Mouse (Mus musculus) forebrain, embryonic 15.5 days (tissue): ENCODE measurements at regions not wholly inside any gene's neighbourhood (a gene's known extent, or its start where the extent isn't known, plus 50 kb on each side); places are given as distances from the start of the nearest gene placed in this dataset.
A peak's percentile ranks its signal among the peaks of the same experiment; 100 is the strongest.

ENCODE experiments used
- ATAC-seq: fragments of 200-750 bp; cut with Nextera tagmentation; replicated peaks from 2 replicates; pipeline ENCODE4 v1.8.0; 2017; ENCODE audit warnings: mild to moderate bottlenecking, moderate TSS enrichment, moderate library complexity
- H3K27ac ChIP-seq: fragments of 300-500 bp; sonication (generic); replicated peaks from 2 replicates; pipeline ENCODE4 v1.5.1; 2015; ENCODE audit warnings: mild to moderate bottlenecking, inconsistent platforms
- H3K27me3 ChIP-seq: fragments of 300-500 bp; sonication (generic); 2 replicates; pipeline ENCODE4 v1.6.1; 2015; ENCODE audit warnings: inconsistent platforms
- H3K36me3 ChIP-seq: fragments of 300-500 bp; sonication (generic); 2 replicates; pipeline ENCODE4 v1.6.1; 2015; ENCODE audit warnings: mild to moderate bottlenecking, inconsistent platforms
- H3K4me1 ChIP-seq: fragments of 300-500 bp; sonication (generic); 2 replicates; pipeline ENCODE4 v1.6.1; 2015; ENCODE audit warnings: inconsistent platforms
- H3K4me2 ChIP-seq: fragments of 300-500 bp; sonication (generic); replicated peaks from 2 replicates; pipeline ENCODE4 v1.6.1; 2015; ENCODE audit warnings: mild to moderate bottlenecking, inconsistent platforms
- H3K4me3 ChIP-seq: fragments of 300-500 bp; sonication (generic); 2 replicates; pipeline ENCODE4 v1.5.1; 2015; ENCODE audit warnings: mild to moderate bottlenecking, inconsistent platforms
- H3K9ac ChIP-seq: fragments of 300-500 bp; sonication (generic); replicated peaks from 2 replicates; pipeline ENCODE4 v1.6.1; 2015; ENCODE audit warnings: mild to moderate bottlenecking, inconsistent platforms
- H3K9me3 ChIP-seq: fragments of 300-500 bp; sonication (generic); 2 replicates; pipeline ENCODE4 v1.6.1; 2016; ENCODE audit warnings: inconsistent platforms
- WGBS: fragments of 180-500 bp; shearing (Covaris S2); methylation state at CpG from one replicate; pipeline ENCODE4 v1.1.7; 2015; ENCODE audit warnings: mixed read lengths; 5-methylcytosine and 5-hydroxymethylcytosine counted together

GRCm38 (mm10) chr6:91573487-91573886, 57.8 kb downstream of the Lsm3 start:
- no peak overlapping the region for H3K4me2 ChIP-seq
- ATAC-seq: no peak
- 89% methylated on average over 8 of the region's 8 CpGs for WGBS
- peaks cover 3% of the 10 kb centered on the region; the same call in 1 of the 2 replicates for H3K4me1 ChIP-seq
- no peak overlapping the region for H3K9ac ChIP-seq
- H3K4me3 ChIP-seq: no peak overlapping the region
- H3K9me3 ChIP-seq: no peaks in the 10 kb centered on the region
- no peak overlapping the region for H3K27ac ChIP-seq
- no peaks in the 10 kb centered on the region for H3K36me3 ChIP-seq
- no peaks in the 10 kb centered on the region for H3K27me3 ChIP-seq

GRCm38 (mm10) chr6:91574414-91574813, 58.7 kb downstream of the Lsm3 start:
- 85% methylated on average over 10 of the region's 10 CpGs for WGBS
- Histone ChIP-seq H3K4me1 (peaks cover 3% of the 10 kb centered on the region; the same call in 1 of the 2 replicates), H3K9me3 (no peaks in the 10 kb centered on the region), H3K27ac (no peak overlapping the region), H3K9ac (no peak overlapping the region), H3K4me3 (no peak overlapping the region), H3K4me2 (no peak overlapping the region), H3K27me3 (no peaks in the 10 kb centered on the region), H3K36me3 (no peaks in the 10 kb centered on the region)
- no peak for ATAC-seq

GRCm38 (mm10) chr6:91575662-91576364, 60.1 kb downstream of the Lsm3 start:
- Histone ChIP-seq H3K27me3 (no peaks in the 10 kb centered on the region), H3K9ac (no peak overlapping the region), H3K9me3 (no peaks in the 10 kb centered on the region), H3K27ac (no peak overlapping the region), H3K36me3 (no peaks in the 10 kb centered on the region), H3K4me1 (peaks cover 3% of the 10 kb centered on the region; the same call in 1 of the 2 replicates), H3K4me3 (no peak overlapping the region), H3K4me2 (no peak overlapping the region)
- ATAC-seq: peak; percentile 85
- 66% methylated on average over 4 of the region's 4 CpGs for WGBS

GRCm38 (mm10) chr6:91576906-91577305, 61.2 kb downstream of the Lsm3 start:
- no peak overlapping the region for H3K9ac ChIP-seq
- 31% methylated on average over 15 of the region's 15 CpGs for WGBS
- H3K4me3 ChIP-seq: no peak overlapping the region
- no peaks in the 10 kb centered on the region for H3K27me3 ChIP-seq
- H3K27ac ChIP-seq: no peak overlapping the region
- H3K4me2 ChIP-seq: no peak overlapping the region
- no peaks in the 10 kb centered on the region for H3K36me3 ChIP-seq
- peaks cover 3% of the 10 kb centered on the region; the same call in 1 of the 2 replicates for H3K4me1 ChIP-seq
- ATAC-seq: no peak
- H3K9me3 ChIP-seq: no peaks in the 10 kb centered on the region

GRCm38 (mm10) chr6:91579666-91580065, 63.9 kb downstream of the Lsm3 start:
- Histone ChIP-seq H3K9me3 (no peaks in the 10 kb centered on the region), H3K9ac (no peak overlapping the region), H3K4me3 (no peak overlapping the region), H3K4me1 (peaks cover 3% of the 10 kb centered on the region; the same call in 1 of the 2 replicates), H3K4me2 (no peak overlapping the region), H3K27ac (no peak overlapping the region), H3K36me3 (no peaks in the 10 kb centered on the region), H3K27me3 (no peaks in the 10 kb centered on the region)
- WGBS: 85% methylated on average over 10 of the region's 10 CpGs
- ATAC-seq: no peak

GRCm38 (mm10) chr6:91580607-91581006, 64.9 kb downstream of the Lsm3 start:
- Histone ChIP-seq H3K36me3 (no peaks in the 10 kb centered on the region), H3K27ac (no peak overlapping the region), H3K9me3 (no peaks in the 10 kb centered on the region), H3K4me1 (peaks cover 3% of the 10 kb centered on the region; the same call in 1 of the 2 replicates), H3K27me3 (no peaks in the 10 kb centered on the region), H3K4me3 (no peak overlapping the region), H3K4me2 (no peak overlapping the region), H3K9ac (no peak overlapping the region)
- no peak for ATAC-seq
- 90% methylated on average over 6 of the region's 6 CpGs for WGBS

- no peaks in the 10 kb centered on the region for H3K4me1 ChIP-seq
- no peak overlapping the region for H3K4me3 ChIP-seq
- WGBS: 73% methylated on average over 5 of the region's 5 CpGs
- H3K9ac ChIP-seq: no peak overlapping the region
- no peak overlapping the region for H3K4me2 ChIP-seq
- no peaks in the 10 kb centered on the region for H3K27me3 ChIP-seq
- no peak for ATAC-seq
- H3K36me3 ChIP-seq: no peaks in the 10 kb centered on the region
- H3K27ac ChIP-seq: no peak overlapping the region
- H3K9me3 ChIP-seq: no peaks in the 10 kb centered on the region
Observed at GRCm38 (mm10) chr6:91582338-91582737, 66.6 kb downstream of the Lsm3 start.

GRCm38 (mm10) chr6:91583346-91583745, 67.6 kb downstream of the Lsm3 start:
- no peak for ATAC-seq
- 92% methylated on average over 5 of the region's 5 CpGs for WGBS
- no peaks in the 10 kb centered on the region for H3K27me3 ChIP-seq
- H3K4me2 ChIP-seq: no peak overlapping the region
- H3K4me3 ChIP-seq: no peak overlapping the region
- H3K9me3 ChIP-seq: no peaks in the 10 kb centered on the region
- no peak overlapping the region for H3K9ac ChIP-seq
- H3K4me1 ChIP-seq: no peaks in the 10 kb centered on the region
- H3K36me3 ChIP-seq: no peaks in the 10 kb centered on the region
- H3K27ac ChIP-seq: no peak overlapping the region

GRCm38 (mm10) chr6:91585543-91585942, 69.8 kb downstream of the Lsm3 start:
- Histone ChIP-seq H3K36me3 (no peaks in the 10 kb centered on the region), H3K4me3 (no peak overlapping the region), H3K9ac (no peak overlapping the region), H3K4me2 (no peak overlapping the region), H3K9me3 (no peaks in the 10 kb centered on the region), H3K27ac (no peak overlapping the region), H3K4me1 (0 out of 2 replicates have a peak, but pooled peaks cover 3% of the 10 kb centered on the region), H3K27me3 (no peaks in the 10 kb centered on the region)
- 89% methylated on average over 3 of the region's 3 CpGs for WGBS
- no peak for ATAC-seq

GRCm38 (mm10) chr6:91589181-91589580, 73.5 kb downstream of the Lsm3 start:
- no peak overlapping the region for H3K4me2 ChIP-seq
- ATAC-seq: no peak
- WGBS: 78% methylated on average over 4 of the region's 4 CpGs
- H3K9ac ChIP-seq: no peak overlapping the region
- H3K4me3 ChIP-seq: no peak overlapping the region
- peaks cover 11% of the 10 kb centered on the region; the same call in 1 of the 2 replicates for H3K4me1 ChIP-seq
- no peak overlapping the region for H3K27ac ChIP-seq
- H3K9me3 ChIP-seq: no peaks in the 10 kb centered on the region
- H3K27me3 ChIP-seq: no peaks in the 10 kb centered on the region
- no peaks in the 10 kb centered on the region for H3K36me3 ChIP-seq

- Histone ChIP-seq H3K9ac (no peak overlapping the region), H3K36me3 (no peaks in the 10 kb centered on the region), H3K4me2 (no peak overlapping the region), H3K4me3 (no peak overlapping the region), H3K9me3 (no peaks in the 10 kb centered on the region), H3K4me1 (peaks cover 11% of the 10 kb centered on the region; the same call in 1 of the 2 replicates), H3K27ac (no peak overlapping the region), H3K27me3 (no peaks in the 10 kb centered on the region)
- 33% methylated on average over 6 of the region's 6 CpGs for WGBS
- ATAC-seq: no peak
Observed at GRCm38 (mm10) chr6:91590395-91590794, 74.7 kb downstream of the Lsm3 start.

GRCm38 (mm10) chr6:91590806-91591571, 75.3 kb downstream of the Lsm3 start:
- WGBS: 35% methylated on average over 8 of the region's 8 CpGs
- ATAC-seq: peak; percentile 43; the same call in 1 of the 2 replicates
- no peak overlapping the region for H3K4me2 ChIP-seq
- no peak overlapping the region for H3K27ac ChIP-seq
- no peaks in the 10 kb centered on the region for H3K9me3 ChIP-seq
- H3K27me3 ChIP-seq: no peaks in the 10 kb centered on the region
- H3K36me3 ChIP-seq: no peaks in the 10 kb centered on the region
- H3K9ac ChIP-seq: no peak overlapping the region
- H3K4me1 ChIP-seq: peaks cover 11% of the 10 kb centered on the region; the same call in 1 of the 2 replicates
- no peak overlapping the region for H3K4me3 ChIP-seq
